21 mouse cellular contexts compared by ENCODE assay signal in genomic region chr13:39362536-39362935, GRCm38 (mm10).
DNase-seq lines count a peak whose midpoint lies in the region; ATAC-seq lines count a peak whose summit lies in the region.
"Had no signal": no experiment of that assay in that cellular context is flagged by ENCODE, and none has a peak within 500 bp of the region (broad histone marks: within the 10 kb centered on the region; RNA-seq: fewer than 3 reads in every experiment).

No protein-coding gene starts in this region.

- H3K36me3 ChIP-seq in forebrain, embryonic 16.5 days (ENCODE audit: control insufficient read depth, insufficient read depth) = no peaks in the 10 kb centered on the region
- no peaks in the 10 kb centered on the region for H3K36me3 ChIP-seq in forebrain, embryonic 11.5 days (ENCODE audit: control insufficient read depth, insufficient read depth, low read length)
- H3K36me3 ChIP-seq in midbrain, embryonic 10.5 days = no peaks in the 10 kb centered on the region
- H3K36me3 ChIP-seq in midbrain, embryonic 13.5 days = no peaks in the 10 kb centered on the region
- H3K36me3 ChIP-seq in limb, embryonic 10.5 days = no peaks in the 10 kb centered on the region
- H3K36me3 ChIP-seq in kidney, embryonic 14.5 days (ENCODE audit: control insufficient read depth, insufficient read depth, low read length) = no peaks in the 10 kb centered on the region
- H3K36me3 ChIP-seq: heart, embryonic 15.5 days; limb, embryonic 12.5 days; neural tube, embryonic 15.5 days had no signal

- no peaks in the 10 kb centered on the region for H3K4me1 ChIP-seq in forebrain, embryonic 16.5 days (replicated peaks; ENCODE audit: control insufficient read depth, insufficient read depth, low read length)
- no peaks in the 10 kb centered on the region for H3K4me1 ChIP-seq in forebrain, embryonic 11.5 days (replicated peaks; ENCODE audit: control insufficient read depth, insufficient read depth, low read length)
- 0 out of 2 replicates have a peak, but pooled peaks cover 7% of the 10 kb centered on the region for H3K4me1 ChIP-seq in midbrain, embryonic 10.5 days
- no peaks in the 10 kb centered on the region for H3K4me1 ChIP-seq in midbrain, embryonic 13.5 days (replicated peaks)
- peaks cover 23% of the 10 kb centered on the region for H3K4me1 ChIP-seq in limb, embryonic 10.5 days
- no peaks in the 10 kb centered on the region for H3K4me1 ChIP-seq in kidney, embryonic 14.5 days (ENCODE audit: control insufficient read depth, insufficient read depth, low read length)
- H3K4me1 ChIP-seq: heart, embryonic 15.5 days; neural tube, embryonic 15.5 days had no signal

- WGBS in forebrain, embryonic 16.5 days = 47% methylated on average over 13 of the region's 13 CpGs
- 51% methylated on average over 13 of the region's 13 CpGs for WGBS in forebrain, embryonic 11.5 days
- WGBS in midbrain, embryonic 10.5 days = 62% methylated on average over 13 of the region's 13 CpGs
- 60% methylated on average over 13 of the region's 13 CpGs for WGBS in midbrain, embryonic 13.5 days
- 90% methylated on average over 13 of the region's 13 CpGs for WGBS in limb, embryonic 10.5 days
- WGBS in kidney, embryonic 14.5 days = 78% methylated on average over 13 of the region's 13 CpGs

- peak overlapping the region; percentile 16; the same call in 1 of the 2 replicates for H3K4me2 ChIP-seq in forebrain, embryonic 16.5 days (ENCODE audit: low read length)
- H3K4me2 ChIP-seq in forebrain, embryonic 11.5 days (ENCODE audit: low read depth, low read length, severe bottlenecking) = no peak overlapping the region
- no peak overlapping the region for H3K4me2 ChIP-seq in midbrain, embryonic 13.5 days (replicated peaks)
- H3K4me2 ChIP-seq in kidney, embryonic 14.5 days (replicated peaks; ENCODE audit: low read depth, low read length) = no peak overlapping the region
- H3K4me2 ChIP-seq: heart, embryonic 15.5 days; limb, embryonic 12.5 days; liver, embryonic 11.5 days; neural tube, embryonic 15.5 days had no signal

- DNase-seq in forebrain, embryonic 11.5 days (ENCODE audit: low spot score) = no peak
- peak; percentile 25 for DNase-seq in midbrain, embryonic 10.5 days (ENCODE audit: low spot score)
- peak; percentile 33 for DNase-seq in limb, embryonic 10.5 days (ENCODE audit: low spot score)
- peak; percentile 19 for DNase-seq in retina, postnatal 7 days (ENCODE audit: low read depth, low spot score)
- no peak for DNase-seq in heart, postnatal 4 days
- DNase-seq: adrenal gland, postnatal 10 days; B cell, adult 2 months; cerebellum, adult 9-10 months; kidney, adult 2 months; kidney, postnatal 10 days; liver, postnatal 0 days; lung, postnatal 10 days; right cerebral cortex, postnatal 14 days had no signal

- no peak overlapping the region for H3K4me3 ChIP-seq in forebrain, embryonic 16.5 days (replicated peaks; ENCODE audit: low read length)
- H3K4me3 ChIP-seq in forebrain, embryonic 11.5 days (ENCODE audit: low read depth, low read length) = no peak overlapping the region
- no peak overlapping the region for H3K4me3 ChIP-seq in midbrain, embryonic 10.5 days
- H3K4me3 ChIP-seq in midbrain, embryonic 13.5 days (replicated peaks) = no peak overlapping the region
- no peak overlapping the region for H3K4me3 ChIP-seq in limb, embryonic 10.5 days
- H3K4me3 ChIP-seq in kidney, embryonic 14.5 days (ENCODE audit: low read length) = no peak overlapping the region
- H3K4me3 ChIP-seq: heart, embryonic 15.5 days; limb, embryonic 12.5 days; neural tube, embryonic 15.5 days had no signal

- H3K27ac ChIP-seq in forebrain, embryonic 16.5 days (ENCODE audit: low read length) = no peak overlapping the region
- H3K27ac ChIP-seq in forebrain, embryonic 11.5 days (ENCODE audit: low read depth, low read length) = no peak overlapping the region
- no peak overlapping the region for H3K27ac ChIP-seq in midbrain, embryonic 10.5 days (replicated peaks)
- H3K27ac ChIP-seq in midbrain, embryonic 13.5 days = no peak overlapping the region
- peak overlapping the region; percentile 30; the same call in 1 of the 2 replicates for H3K27ac ChIP-seq in limb, embryonic 10.5 days
- H3K27ac ChIP-seq in kidney, embryonic 14.5 days (ENCODE audit: low read depth, low read length) = no peak overlapping the region
- H3K27ac ChIP-seq: heart, embryonic 15.5 days; limb, embryonic 12.5 days; neural tube, embryonic 15.5 days had no signal

- H3K27me3 ChIP-seq in forebrain, embryonic 16.5 days (replicated peaks; ENCODE audit: control insufficient read depth, insufficient read depth, low read length) = no peaks in the 10 kb centered on the region
- no peaks in the 10 kb centered on the region for H3K27me3 ChIP-seq in forebrain, embryonic 11.5 days (ENCODE audit: control insufficient read depth, insufficient read depth, low read length)
- no peaks in the 10 kb centered on the region for H3K27me3 ChIP-seq in midbrain, embryonic 10.5 days (ENCODE audit: low read depth, poor library complexity, severe bottlenecking)
- no peaks in the 10 kb centered on the region for H3K27me3 ChIP-seq in midbrain, embryonic 13.5 days
- H3K27me3 ChIP-seq in limb, embryonic 10.5 days (ENCODE audit: low read depth, poor library complexity, severe bottlenecking) = no peaks in the 10 kb centered on the region
- H3K27me3 ChIP-seq in kidney, embryonic 14.5 days (ENCODE audit: control insufficient read depth, insufficient read depth, low read length) = no peaks in the 10 kb centered on the region
- H3K27me3 ChIP-seq: heart, embryonic 15.5 days; limb, embryonic 12.5 days; neural tube, embryonic 15.5 days had no signal

- H3K9ac ChIP-seq in forebrain, embryonic 16.5 days (replicated peaks; ENCODE audit: low read depth, low read length) = no peak overlapping the region
- H3K9ac ChIP-seq in forebrain, embryonic 11.5 days (ENCODE audit: low read length) = no peak overlapping the region
- H3K9ac ChIP-seq in midbrain, embryonic 13.5 days (replicated peaks) = no peak overlapping the region
- H3K9ac ChIP-seq in kidney, embryonic 14.5 days (ENCODE audit: low read depth, low read length) = no peak overlapping the region
- H3K9ac ChIP-seq: heart, embryonic 15.5 days; limb, embryonic 12.5 days; liver, postnatal 0 days; neural tube, embryonic 15.5 days had no signal

- no peaks in the 10 kb centered on the region for H3K9me3 ChIP-seq in forebrain, embryonic 16.5 days (ENCODE audit: control insufficient read depth, low read length)
- H3K9me3 ChIP-seq in forebrain, embryonic 11.5 days (ENCODE audit: control insufficient read depth, low read length) = no peaks in the 10 kb centered on the region
- H3K9me3 ChIP-seq in midbrain, embryonic 10.5 days (replicated peaks) = no peaks in the 10 kb centered on the region
- H3K9me3 ChIP-seq in midbrain, embryonic 13.5 days = no peaks in the 10 kb centered on the region
- no peaks in the 10 kb centered on the region for H3K9me3 ChIP-seq in limb, embryonic 10.5 days (replicated peaks)
- no peaks in the 10 kb centered on the region for H3K9me3 ChIP-seq in kidney, embryonic 14.5 days (ENCODE audit: control insufficient read depth, low read length)
- H3K9me3 ChIP-seq: heart, embryonic 15.5 days; limb, embryonic 12.5 days; neural tube, embryonic 15.5 days had no signal

- 0 out of 2 replicates have a peak, but pooled peaks have one; percentile 49 for ATAC-seq in forebrain, embryonic 16.5 days
- no peak for ATAC-seq in forebrain, embryonic 11.5 days (replicated peaks; ENCODE audit: low FRiP score)
- ATAC-seq in midbrain, embryonic 13.5 days = no peak
- ATAC-seq in kidney, embryonic 14.5 days (ENCODE audit: low FRiP score, low TSS enrichment) = no peak
- ATAC-seq: activated CD4-positive, CD25-positive, alpha-beta regulatory T cell, adult 4 months; liver, postnatal 0 days had no signal

Comparison
In these comparisons a context has a peak if more than half of its experiments do, and no peak if none do; other contexts are left out.
1. DNase-seq: peak in midbrain, embryonic 10.5 days (single experiment), limb, embryonic 10.5 days (single experiment) and retina, postnatal 7 days (single experiment); none in forebrain, embryonic 11.5 days (single experiment) and heart, postnatal 4 days (single experiment).